Mouse (Mus musculus) naive thymus-derived CD4-positive, alpha-beta T cell, adult 5 months (primary cell): Measurements from ENCODE around the gene Spata4. TPM values are rescaled to one million over a fixed set of nuclear protein-coding genes. Genes with fewer than 3 reads are reported as not detected.

ENCODE experiments used
- polyA plus RNA-seq: library from polyadenylated mRNA; unstranded; fragments of 100-300 nt; shearing (Covaris generic); gene quantifications from one replicate; pipeline ENCODE4 v1.2.1, GENCODE M21; 2017

Gene Spata4
- not detected for polyA plus RNA-seq

DNA sequence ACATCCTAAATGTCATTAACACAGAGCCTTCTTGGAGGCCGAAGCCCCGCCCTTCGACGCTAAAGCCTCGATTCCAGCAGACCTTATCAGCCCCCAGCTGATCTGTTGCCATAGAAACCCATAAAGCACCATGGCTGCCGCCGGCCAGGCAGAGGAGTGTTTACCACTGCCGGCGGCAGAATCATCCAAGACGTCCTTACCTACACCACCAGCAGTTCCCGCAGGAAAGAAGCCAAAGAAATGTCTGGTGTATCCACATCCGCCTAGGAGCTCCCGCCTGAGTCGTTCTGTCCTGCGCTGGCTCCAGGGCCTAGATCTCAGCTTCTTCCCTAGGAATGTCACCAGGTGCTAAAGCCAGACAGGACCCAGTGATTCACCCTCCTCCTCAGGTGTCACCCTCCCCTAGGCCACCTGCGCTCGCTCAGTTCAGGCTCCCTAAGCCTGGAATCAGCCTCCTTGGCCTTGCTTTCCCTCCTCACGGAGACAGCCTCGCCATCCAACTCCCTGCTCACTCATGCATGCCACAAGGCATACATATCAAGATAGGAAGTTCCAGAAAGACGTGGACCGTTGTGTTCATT, at the start of gene Spata4:
Gene Spata4 (plus strand): TSS at position 111 of the 581 bp plus-strand sequence.

Other genes with a start within 250 kb of the Spata4 start
- gene Asb5, start 71.2 kb upstream of the Spata4 start, polyA plus RNA-seq = 6.3 TPM
- 67.4 TPM for gene Spcs3, start 70.8 kb upstream of the Spata4 start, polyA plus RNA-seq